Mouse (Mus musculus): Measurements from ENCODE around the gene Ppp2r3a.

The Ppp2r3a gene

DNA sequence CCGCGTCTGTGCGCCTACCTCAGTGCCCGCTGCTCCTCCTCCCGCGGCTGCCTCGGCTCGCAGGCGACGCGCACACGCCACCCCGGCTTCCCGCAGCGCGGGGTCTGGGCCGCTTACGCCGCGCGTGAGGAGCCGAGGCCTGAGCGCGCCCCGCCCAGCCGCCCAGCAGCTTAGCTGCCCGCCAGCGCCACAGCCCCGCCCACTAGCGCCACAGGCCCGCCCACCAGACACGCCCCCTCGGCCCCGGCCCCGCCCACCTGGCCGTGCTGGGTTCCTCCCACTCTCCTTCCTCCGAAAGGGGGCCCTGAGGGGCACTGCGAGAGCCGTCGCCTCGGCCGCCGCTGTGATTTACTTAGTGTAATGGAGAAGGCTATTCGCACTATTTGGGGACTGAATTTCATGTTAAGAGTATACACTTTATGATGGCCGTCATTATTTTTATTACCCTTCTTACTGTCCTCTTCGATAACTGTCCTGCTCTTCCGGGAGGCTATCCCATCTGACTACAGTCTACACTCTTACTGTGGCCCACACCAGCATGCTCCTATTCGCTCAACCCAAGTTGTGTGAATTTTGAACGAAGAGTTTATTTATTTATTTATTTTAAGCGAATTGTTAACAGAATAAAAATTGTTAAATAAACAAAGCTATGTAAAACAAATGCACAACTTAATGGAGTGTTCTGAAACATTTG lies at the start of gene Ppp2r3a:
Gene Ppp2r3a (minus strand): TSS at position 152 of the 694 bp plus-strand sequence.
- peak; percentile 99 for DNase-seq

GRCm38 (mm10) chr9:101300441-101300935 lies 48.9 kb upstream of the Ppp2r3a start:
- DNase-seq = no peak

GRCm38 (mm10) chr9:101291676-101292660 lies 40.4 kb upstream of the Ppp2r3a start:
- peak; percentile 33 for DNase-seq

- no peak for DNase-seq
These were observed 39.3 kb upstream of the Ppp2r3a start for GRCm38 (mm10) chr9:101290876-101291275.

- no peak for DNase-seq
These were observed 38.2 kb upstream of the Ppp2r3a start for GRCm38 (mm10) chr9:101289750-101290149.

DNA sequence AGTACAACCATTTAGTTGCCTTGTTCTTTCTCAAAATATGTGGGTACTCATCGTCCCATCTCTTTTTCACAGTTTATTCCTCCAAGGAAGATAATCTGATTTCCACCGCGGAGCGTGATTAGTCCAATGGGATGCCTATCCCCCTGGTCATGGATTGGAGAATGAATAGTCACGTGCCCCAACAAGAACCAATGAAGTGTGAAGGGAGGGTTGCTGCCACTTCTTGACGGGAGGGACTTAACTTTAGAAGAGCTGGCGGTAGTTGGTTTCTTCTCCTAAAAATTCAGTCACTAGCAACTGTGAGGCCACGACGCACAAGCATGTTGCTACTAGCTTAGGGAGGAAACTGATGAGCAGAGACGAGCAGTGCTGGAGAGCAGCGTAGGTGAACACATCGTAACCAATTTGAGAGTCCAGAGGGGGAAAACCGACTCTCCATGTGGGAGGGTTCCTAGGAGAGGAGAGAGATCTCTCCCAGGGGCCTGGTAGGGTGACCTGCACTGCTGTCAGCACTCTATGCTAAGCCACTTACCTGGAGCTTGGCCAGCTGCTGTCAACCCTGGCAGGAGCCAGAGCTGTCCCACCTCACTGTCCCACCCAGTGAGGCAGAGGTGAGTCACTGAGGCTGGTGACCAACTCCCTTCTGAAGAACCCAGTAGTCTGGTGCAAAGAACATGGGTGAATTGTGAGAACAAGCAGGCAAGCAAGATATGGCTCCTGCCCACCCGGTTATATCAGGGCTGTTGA lies 37.5 kb upstream of the Ppp2r3a start:
- no peak for DNase-seq

GRCm38 (mm10) chr9:101286766-101287165 lies 35.2 kb upstream of the Ppp2r3a start:
- DNase-seq = no peak

DNA sequence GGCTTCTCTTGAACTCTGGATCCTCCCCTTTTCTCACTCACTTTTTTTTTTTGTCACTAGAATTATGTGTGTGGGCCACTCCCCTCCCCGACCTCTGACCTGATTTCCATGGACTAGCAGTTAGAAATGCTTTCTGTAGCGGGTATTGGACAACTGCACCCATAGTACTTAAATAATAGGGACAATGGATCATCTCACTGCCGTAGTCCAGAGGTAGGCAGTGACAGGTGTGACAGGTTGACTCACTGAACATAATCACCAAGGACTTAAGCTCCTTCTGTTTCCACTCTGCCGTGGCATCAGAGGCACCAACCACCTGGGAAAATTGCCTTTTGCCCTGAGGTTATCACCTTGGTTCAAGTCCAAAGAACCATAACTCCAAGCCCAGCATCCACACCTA lies 32.5 kb upstream of the Ppp2r3a start:
- no peak for DNase-seq

DNA sequence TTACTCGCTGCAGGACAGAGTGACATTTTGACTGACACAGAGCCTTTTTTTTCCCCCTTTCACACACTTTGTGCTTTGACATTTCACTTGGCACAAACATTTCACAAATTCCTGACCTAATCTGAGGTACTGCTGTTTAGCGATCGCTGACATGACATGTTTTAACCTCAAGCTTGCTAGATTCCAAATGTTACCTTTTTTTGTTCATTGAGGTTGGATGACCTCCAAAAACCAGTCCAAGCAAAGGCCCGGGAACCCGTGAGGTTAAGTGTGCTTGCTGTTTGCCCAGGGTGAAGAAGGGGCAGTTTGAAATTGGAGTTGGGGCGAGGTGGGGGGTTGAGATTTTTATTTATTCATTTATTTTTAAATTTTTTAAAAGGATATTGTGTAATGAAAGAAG lies 31.1 kb upstream of the Ppp2r3a start:
- DNase-seq = no peak

GRCm38 (mm10) chr9:101281906-101282305 lies 30.3 kb upstream of the Ppp2r3a start:
- DNase-seq = no peak

DNA sequence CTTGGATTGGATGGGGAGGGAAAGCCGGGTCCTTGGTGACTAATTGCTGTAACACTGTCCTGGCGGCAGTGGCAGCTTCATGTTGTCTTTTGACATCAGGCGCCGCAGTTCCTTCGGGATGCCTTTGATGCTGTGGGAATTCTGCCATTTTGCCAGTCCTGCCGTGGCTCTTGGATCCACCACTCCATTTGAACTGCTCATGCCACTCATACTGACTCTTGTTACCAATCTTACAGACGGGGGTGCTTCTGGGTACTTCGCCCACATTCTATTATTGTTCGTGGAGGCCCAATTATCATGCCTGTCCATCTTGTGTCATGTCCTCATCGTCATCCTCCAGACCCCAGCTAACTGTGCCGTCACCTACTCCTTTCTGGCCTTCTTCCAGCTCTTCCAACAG lies 29.7 kb upstream of the Ppp2r3a start:
- no peak for DNase-seq

DNA sequence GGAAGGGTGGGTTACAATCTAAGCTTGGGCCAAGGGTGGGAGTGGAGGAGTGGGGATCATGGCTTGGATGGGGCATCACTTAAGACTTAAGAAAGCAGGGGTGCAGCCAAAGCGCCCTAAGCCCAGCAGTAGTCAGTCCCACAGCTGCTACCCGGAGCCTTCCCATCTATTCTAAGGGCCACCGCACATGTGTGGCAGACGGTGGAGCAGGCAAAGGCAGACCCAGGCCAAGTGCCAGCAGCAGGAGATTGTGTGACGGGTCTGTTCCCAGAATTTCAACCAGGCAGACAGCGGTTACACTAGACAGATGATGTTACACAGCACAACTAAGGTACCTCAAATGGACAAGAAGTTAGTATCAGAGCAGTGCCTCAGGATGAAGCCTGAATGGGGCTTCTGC lies 29.3 kb upstream of the Ppp2r3a start:
- DNase-seq = no peak

- DNase-seq = no peak
These were observed 28.6 kb upstream of the Ppp2r3a start for GRCm38 (mm10) chr9:101280211-101280610.

- peak; percentile 51 for DNase-seq
These were observed 21.1 kb upstream of the Ppp2r3a start for GRCm38 (mm10) chr9:101272715-101273114.

- no peak for DNase-seq
These were observed 18.4 kb upstream of the Ppp2r3a start for GRCm38 (mm10) chr9:101270020-101270419.

GRCm38 (mm10) chr9:101266043-101266442 lies 14.4 kb upstream of the Ppp2r3a start:
- no peak for DNase-seq

- DNase-seq = no peak
These were observed 14.0 kb upstream of the Ppp2r3a start for GRCm38 (mm10) chr9:101265546-101265945.

- no peak for DNase-seq
These were observed 11.2 kb upstream of the Ppp2r3a start for GRCm38 (mm10) chr9:101262815-101263214.

DNA sequence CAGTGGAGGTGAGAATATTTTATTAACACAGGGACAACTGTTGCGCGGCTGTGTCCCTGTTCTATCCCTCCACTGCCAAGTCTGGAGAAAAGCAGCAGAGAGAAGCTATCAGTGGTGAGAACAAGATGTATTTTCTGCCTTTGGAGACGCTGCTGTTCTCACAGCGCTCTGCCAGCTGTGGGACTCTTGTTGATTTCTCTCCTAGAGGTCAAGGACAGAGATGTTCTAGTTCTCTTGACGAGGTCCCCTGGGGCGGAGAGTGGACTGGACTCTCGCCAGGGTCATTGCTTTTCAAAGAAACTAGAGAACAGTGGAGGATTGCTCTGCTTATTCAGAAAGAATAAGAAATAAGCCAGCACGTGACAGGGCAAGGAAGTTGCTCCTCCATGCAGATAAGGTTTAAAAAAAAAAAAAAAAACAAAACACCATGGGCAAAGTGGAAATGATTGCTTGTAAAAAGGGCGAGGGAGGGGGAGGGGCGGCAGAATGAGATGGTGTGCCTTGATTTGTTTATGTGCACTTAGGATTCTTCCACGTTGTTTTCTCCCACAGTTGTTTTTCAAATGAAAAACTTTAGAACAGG lies 10.5 kb upstream of the Ppp2r3a start:
- DNase-seq = peak; percentile 85

- DNase-seq = no peak
These were observed 9.8 kb upstream of the Ppp2r3a start for GRCm38 (mm10) chr9:101261443-101261842.

DNA sequence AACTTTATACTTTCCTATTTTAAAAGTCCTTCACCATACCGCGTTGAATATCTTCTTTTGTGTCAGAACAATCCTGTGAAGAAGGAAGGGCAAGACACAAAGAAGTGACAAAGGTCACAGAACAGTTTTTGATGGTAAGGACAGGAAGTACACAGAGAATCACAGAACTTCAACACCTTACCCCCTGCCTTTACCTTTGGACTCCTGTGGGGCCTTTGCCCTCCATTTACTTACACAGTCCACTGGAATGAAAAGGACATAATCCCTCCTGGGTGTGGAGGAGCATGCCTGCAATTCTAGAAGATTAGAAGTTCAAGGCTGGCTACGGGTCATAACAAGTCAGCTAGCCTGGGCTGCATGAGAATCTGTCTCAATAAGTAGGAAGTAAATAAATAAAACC lies 1.5 kb upstream of the Ppp2r3a start:
- DNase-seq = no peak

DNA sequence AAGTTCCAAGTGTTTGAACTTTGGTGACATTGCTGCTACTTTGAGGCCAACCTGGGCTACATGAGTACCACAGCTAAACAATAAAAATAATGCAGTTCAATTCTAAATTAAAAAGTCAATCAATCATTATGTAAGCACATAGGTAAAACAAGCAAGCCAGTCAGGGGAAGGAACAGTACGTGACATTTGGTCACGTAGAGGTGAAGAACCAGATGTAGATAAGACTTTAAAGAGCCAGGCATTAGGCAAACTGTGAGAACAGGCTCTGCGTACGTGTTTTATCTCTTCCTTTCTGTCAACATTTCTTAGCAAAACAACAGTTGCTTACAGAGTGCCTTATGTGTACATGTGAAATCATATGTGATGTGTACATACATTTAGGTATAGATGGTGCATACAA lies 946 bp upstream of the Ppp2r3a start:
- no peak for DNase-seq
